Mouse (Mus musculus) layer of hippocampus, adult 9-10 months (tissue): Measurements from ENCODE around the gene Dock4.

Source experiments
- DNase-seq: peaks from one replicate; pipeline ENCODE4 v3.0.0; 2022; ENCODE audit warnings: low spot score

Gene Dock4

GRCm38 (mm10) chr12:40767258-40767816 is 321.6 kb downstream of the Dock4 start:
- DNase-seq: no peak

GRCm38 (mm10) chr12:40773091-40773490 is 327.3 kb downstream of the Dock4 start:
- DNase-seq: no peak

GRCm38 (mm10) chr12:40781554-40781953 is 335.8 kb downstream of the Dock4 start:
- DNase-seq: no peak

GRCm38 (mm10) chr12:40788621-40789111 is 342.9 kb downstream of the Dock4 start:
- no peak for DNase-seq

GRCm38 (mm10) chr12:40789379-40790361 is 343.9 kb downstream of the Dock4 start:
- DNase-seq: no peak

- no peak for DNase-seq
Observed at GRCm38 (mm10) chr12:40791221-40791620, 345.5 kb downstream of the Dock4 start.

GRCm38 (mm10) chr12:40792184-40792650 is 346.5 kb downstream of the Dock4 start:
- no peak for DNase-seq

- DNase-seq: no peak
Observed at GRCm38 (mm10) chr12:40794066-40794465, 348.3 kb downstream of the Dock4 start.

GRCm38 (mm10) chr12:40794756-40795155 is 349.0 kb downstream of the Dock4 start:
- no peak for DNase-seq

GRCm38 (mm10) chr12:40795768-40796167 is 350.0 kb downstream of the Dock4 start:
- DNase-seq: no peak

GRCm38 (mm10) chr12:40796813-40797491 is 351.2 kb downstream of the Dock4 start:
- no peak for DNase-seq

- no peak for DNase-seq
Observed at GRCm38 (mm10) chr12:40797561-40798343, 352.0 kb downstream of the Dock4 start.

GRCm38 (mm10) chr12:40798344-40799017 is 352.7 kb downstream of the Dock4 start:
- no peak for DNase-seq

GRCm38 (mm10) chr12:40801456-40801855 is 355.7 kb downstream of the Dock4 start:
- DNase-seq: no peak

GRCm38 (mm10) chr12:40805257-40805656 is 359.5 kb downstream of the Dock4 start:
- no peak for DNase-seq

GRCm38 (mm10) chr12:40807916-40808315 is 362.2 kb downstream of the Dock4 start:
- DNase-seq: no peak

- DNase-seq: no peak
Observed at GRCm38 (mm10) chr12:40813474-40813873, 367.7 kb downstream of the Dock4 start.

- DNase-seq: no peak
Observed at GRCm38 (mm10) chr12:40814659-40815363, 369.1 kb downstream of the Dock4 start.

GRCm38 (mm10) chr12:40818046-40818708 is 372.4 kb downstream of the Dock4 start:
- no peak for DNase-seq

GRCm38 (mm10) chr12:40823631-40824030 is 377.9 kb downstream of the Dock4 start:
- DNase-seq: no peak
